Mouse (Mus musculus): ENCODE data around the gene Sptlc2. TPM values are rescaled to one million over a fixed set of nuclear protein-coding genes. Genes with fewer than 3 reads are reported as not detected.

The Sptlc2 gene
- polyA plus RNA-seq (2014; fragmentation: Nextera tagmentation; extraction: Ambion mirVana) = 55.5 and 70.0 TPM in 2 replicates

DNA sequence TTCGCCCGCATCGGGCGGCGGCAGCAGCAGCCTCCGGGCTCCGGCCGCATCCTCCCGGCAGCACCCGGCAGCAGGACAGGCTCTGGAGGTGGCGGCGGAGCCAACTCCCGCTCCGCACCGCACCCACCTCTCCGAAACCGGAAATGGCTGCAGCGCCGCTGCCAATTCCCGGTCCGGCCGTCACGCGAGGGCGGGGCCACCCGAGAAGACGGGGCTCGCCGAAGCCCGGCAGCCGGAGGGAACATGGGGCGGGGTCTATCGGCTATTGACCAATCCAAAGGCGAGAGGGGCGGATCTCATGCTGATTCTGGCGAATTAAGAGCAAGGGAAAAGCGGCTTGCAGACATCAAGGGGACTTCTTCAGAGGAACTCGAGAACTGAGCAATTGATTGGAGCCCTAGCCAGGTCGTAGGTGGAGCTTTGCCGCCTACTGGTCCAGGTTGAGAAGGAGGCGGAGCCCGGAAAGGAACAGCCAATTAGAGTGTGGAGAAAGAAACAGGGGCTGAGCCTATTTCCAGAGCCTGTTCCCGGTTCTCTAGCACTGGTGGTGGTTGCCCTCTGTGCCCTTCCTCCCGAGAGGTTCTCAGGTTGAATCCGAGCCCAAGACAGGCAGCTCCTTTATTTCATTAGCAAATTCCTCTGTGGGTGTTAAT is at the start of gene Sptlc2:
Gene Sptlc2 (minus strand): TSS at position 234 of the 653 bp plus-strand sequence.
- Histone ChIP-seq H3K36me3 (ENCODE audit: control insufficient read depth, insufficient read depth, low read length) (no peaks in the 10 kb centered on the region), H3K4me3 (ENCODE audit: low read depth, low read length) (peak within 1 kb of the TSS; percentile 97), H3K4me2 (ENCODE audit: low read depth) (peak within 1 kb of the TSS; percentile 99), H3K4me1 (ENCODE audit: control insufficient read depth, insufficient read depth, low read length) (peaks cover 7% of the 10 kb centered on the region), H3K9ac (ENCODE audit: low read length) (peak within 1 kb of the TSS; percentile 81), H3K27me3 (ENCODE audit: control insufficient read depth, insufficient read depth, low read length) (no peaks in the 10 kb centered on the region), H3K27ac (ENCODE audit: low read depth, low read length) (0 out of 2 replicates have a peak within 1 kb of the TSS, but pooled peaks have one; percentile 36), H3K9me3 (ENCODE audit: control insufficient read depth, low read length) (no peaks in the 10 kb centered on the region)
- WGBS = under 1% methylated on average over 39 of the region's 45 CpGs
- DNase-seq (ENCODE audit: low spot score) (peak; percentile 99), ATAC-seq (ENCODE audit: insufficient read depth, low FRiP score, low TSS enrichment) (peak; percentile 99)

GRCm38 (mm10) chr12:87428885-87429284 is 40.7 kb upstream of the Sptlc2 start:
- Histone ChIP-seq H3K4me1 (ENCODE audit: control insufficient read depth, insufficient read depth, low read length) (no peaks in the 10 kb centered on the region), H3K9me3 (ENCODE audit: control insufficient read depth, low read length) (no peaks in the 10 kb centered on the region), H3K4me3 (ENCODE audit: low read depth, low read length) (no peak overlapping the region), H3K4me2 (ENCODE audit: low read depth) (no peak overlapping the region), H3K27me3 (ENCODE audit: control insufficient read depth, insufficient read depth, low read length) (no peaks in the 10 kb centered on the region), H3K9ac (ENCODE audit: low read length) (no peak overlapping the region), H3K27ac (ENCODE audit: low read depth, low read length) (no peak overlapping the region), H3K36me3 (ENCODE audit: control insufficient read depth, insufficient read depth, low read length) (peaks cover 27% of the 10 kb centered on the region)
- ATAC-seq (ENCODE audit: insufficient read depth, low FRiP score, low TSS enrichment) (no peak), DNase-seq (ENCODE audit: low spot score) (no peak)
- 89% methylated on average over 8 of the region's 8 CpGs for WGBS

GRCm38 (mm10) chr12:87428295-87428694 is 40.1 kb upstream of the Sptlc2 start:
- H3K27me3 ChIP-seq (ENCODE audit: control insufficient read depth, insufficient read depth, low read length) = no peaks in the 10 kb centered on the region
- no peak overlapping the region for H3K4me3 ChIP-seq (ENCODE audit: low read depth, low read length)
- ATAC-seq (ENCODE audit: insufficient read depth, low FRiP score, low TSS enrichment) (no peak), DNase-seq (ENCODE audit: low spot score) (no peak)
- H3K36me3 ChIP-seq (ENCODE audit: control insufficient read depth, insufficient read depth, low read length) = peaks cover 24% of the 10 kb centered on the region
- no peaks in the 10 kb centered on the region for H3K9me3 ChIP-seq (ENCODE audit: control insufficient read depth, low read length)
- H3K4me1 ChIP-seq (ENCODE audit: control insufficient read depth, insufficient read depth, low read length) = no peaks in the 10 kb centered on the region
- WGBS = 90% methylated on average over 2 of the region's 2 CpGs
- no peak overlapping the region for H3K9ac ChIP-seq (ENCODE audit: low read length)
- no peak overlapping the region for H3K27ac ChIP-seq (ENCODE audit: low read depth, low read length)
- H3K4me2 ChIP-seq (ENCODE audit: low read depth) = no peak overlapping the region

DNA sequence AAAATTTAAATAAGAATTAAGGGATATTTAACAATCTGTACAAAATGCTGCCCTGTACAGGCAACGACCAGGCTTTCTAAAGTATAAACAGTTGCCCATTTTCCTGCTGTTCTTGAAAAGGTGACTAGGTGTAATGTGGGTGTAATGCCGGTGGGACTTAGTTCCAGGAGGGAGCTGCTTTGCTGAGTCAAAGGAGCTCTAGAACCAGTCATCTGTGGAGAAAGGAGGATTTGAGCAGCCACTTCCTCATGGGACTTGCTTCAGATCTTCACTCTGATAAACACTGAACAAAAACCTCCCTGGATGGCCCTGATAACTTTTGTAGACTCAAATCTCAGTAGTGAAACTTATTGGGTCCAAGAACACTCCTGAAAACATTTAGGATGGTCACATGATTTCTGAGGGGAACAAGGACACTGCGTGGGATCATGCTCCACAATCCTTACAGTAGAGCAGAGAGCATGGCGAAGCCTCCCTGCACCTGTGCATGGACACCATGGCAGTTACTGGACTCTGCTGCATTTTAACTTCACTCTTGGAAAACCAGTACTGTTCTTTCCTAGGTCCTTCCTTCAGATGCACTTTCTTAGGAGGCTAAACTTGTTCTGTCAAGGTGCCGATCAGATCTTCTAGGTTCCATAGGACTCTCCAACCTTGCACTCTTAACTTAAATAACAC is 38.3 kb upstream of the Sptlc2 start:
- H3K4me2 ChIP-seq (ENCODE audit: low read depth) = no peak overlapping the region
- ATAC-seq (ENCODE audit: insufficient read depth, low FRiP score, low TSS enrichment) (no peak), DNase-seq (ENCODE audit: low spot score) (no peak)
- H3K27me3 ChIP-seq (ENCODE audit: control insufficient read depth, insufficient read depth, low read length) = no peaks in the 10 kb centered on the region
- no peak overlapping the region for H3K27ac ChIP-seq (ENCODE audit: low read depth, low read length)
- no peak overlapping the region for H3K9ac ChIP-seq (ENCODE audit: low read length)
- H3K9me3 ChIP-seq (ENCODE audit: control insufficient read depth, low read length) = no peaks in the 10 kb centered on the region
- no peaks in the 10 kb centered on the region for H3K4me1 ChIP-seq (ENCODE audit: control insufficient read depth, insufficient read depth, low read length)
- 95% methylated on average over 5 of the region's 5 CpGs for WGBS
- no peak overlapping the region for H3K4me3 ChIP-seq (ENCODE audit: low read depth, low read length)
- H3K36me3 ChIP-seq (ENCODE audit: control insufficient read depth, insufficient read depth, low read length) = peaks cover 15% of the 10 kb centered on the region

DNA sequence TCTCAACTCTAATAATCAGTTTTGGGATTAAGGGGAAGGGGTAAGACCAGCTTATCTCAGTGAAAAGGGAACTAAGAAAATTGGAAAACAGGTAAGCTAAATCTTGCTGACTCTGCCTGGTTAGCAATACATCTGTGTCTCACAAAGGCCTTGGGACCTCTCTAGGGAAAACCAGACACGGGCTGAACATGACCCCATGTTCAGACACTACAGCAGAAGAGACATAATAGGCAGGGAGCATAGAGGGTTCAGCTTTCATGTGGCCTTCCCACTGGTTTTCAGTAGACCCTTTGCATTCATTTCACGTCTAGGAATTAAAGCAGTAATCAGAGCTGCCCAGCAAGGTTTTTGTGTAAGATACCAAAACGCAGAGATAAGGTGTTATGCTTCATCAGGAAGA is 36.4 kb upstream of the Sptlc2 start:
- no peak overlapping the region for H3K9ac ChIP-seq (ENCODE audit: low read length)
- no peak; the same call in 1 of the 2 replicates for ATAC-seq (ENCODE audit: insufficient read depth, low FRiP score, low TSS enrichment)
- no peaks in the 10 kb centered on the region for H3K27me3 ChIP-seq (ENCODE audit: control insufficient read depth, insufficient read depth, low read length)
- H3K4me1 ChIP-seq (ENCODE audit: control insufficient read depth, insufficient read depth, low read length) = peaks cover 3% of the 10 kb centered on the region; the same call in 1 of the 2 replicates
- H3K4me3 ChIP-seq (ENCODE audit: low read depth, low read length) = no peak overlapping the region
- no peak overlapping the region for H3K4me2 ChIP-seq (ENCODE audit: low read depth)
- H3K9me3 ChIP-seq (ENCODE audit: control insufficient read depth, low read length) = no peaks in the 10 kb centered on the region
- H3K36me3 ChIP-seq (ENCODE audit: control insufficient read depth, insufficient read depth, low read length) = peaks cover 4% of the 10 kb centered on the region
- no peak for DNase-seq (ENCODE audit: low spot score)
- H3K27ac ChIP-seq (ENCODE audit: low read depth, low read length) = no peak overlapping the region
- WGBS = 31% methylated on average over 3 of the region's 3 CpGs

- Histone ChIP-seq H3K4me3 (ENCODE audit: low read depth, low read length) (no peak overlapping the region), H3K27me3 (ENCODE audit: control insufficient read depth, insufficient read depth, low read length) (no peaks in the 10 kb centered on the region), H3K9me3 (ENCODE audit: control insufficient read depth, low read length) (no peaks in the 10 kb centered on the region), H3K9ac (ENCODE audit: low read length) (no peak overlapping the region), H3K4me2 (ENCODE audit: low read depth) (no peak overlapping the region), H3K27ac (ENCODE audit: low read depth, low read length) (no peak overlapping the region), H3K4me1 (ENCODE audit: control insufficient read depth, insufficient read depth, low read length) (peaks cover 8% of the 10 kb centered on the region; the same call in 1 of the 2 replicates), H3K36me3 (ENCODE audit: control insufficient read depth, insufficient read depth, low read length) (peaks cover 2% of the 10 kb centered on the region; the same call in 1 of the 2 replicates)
- DNase-seq (ENCODE audit: low spot score) (no peak), ATAC-seq (ENCODE audit: insufficient read depth, low FRiP score, low TSS enrichment) (no peak)
- WGBS = 60% methylated on average over 1 of the region's 1 CpGs
Observed at GRCm38 (mm10) chr12:87423700-87424099, 35.5 kb upstream of the Sptlc2 start.

DNA sequence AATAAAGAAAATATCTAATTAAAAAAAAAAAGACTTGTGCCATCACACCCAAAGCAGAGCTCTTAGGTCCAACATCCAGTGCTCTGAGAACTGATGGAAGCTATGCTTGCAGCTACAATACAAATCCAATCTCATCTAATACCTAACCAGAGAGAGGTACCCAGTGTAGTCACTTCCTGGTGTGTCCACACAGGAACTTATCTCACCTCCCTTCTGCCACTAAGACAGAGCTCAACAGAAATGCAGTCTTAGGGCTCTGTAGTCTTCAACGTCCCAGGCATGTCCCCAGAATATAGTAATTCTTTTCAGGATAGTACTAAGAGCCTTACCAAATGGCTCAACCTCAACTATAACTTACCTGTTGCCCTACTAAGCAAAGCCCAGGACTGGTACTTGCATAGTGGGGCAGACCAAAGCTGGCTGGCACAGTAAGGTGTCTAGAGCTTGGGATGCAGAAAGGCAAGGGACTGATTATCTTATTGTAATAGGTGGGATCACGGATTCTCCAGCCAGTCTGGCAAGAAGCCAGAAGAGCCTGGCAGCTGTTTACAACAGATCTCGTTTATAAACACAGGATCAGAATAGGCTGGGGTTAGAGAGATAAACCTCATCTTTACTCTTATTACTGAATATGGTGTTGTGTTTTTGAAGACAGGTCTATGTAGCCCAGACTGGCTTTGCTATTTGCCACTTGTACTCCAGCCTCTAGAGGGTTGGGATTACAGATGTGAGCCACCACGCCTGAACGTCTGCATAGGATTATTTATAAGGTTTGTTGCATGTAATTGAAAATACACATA is 33.8 kb upstream of the Sptlc2 start:
- Histone ChIP-seq H3K36me3 (ENCODE audit: control insufficient read depth, insufficient read depth, low read length) (no peaks in the 10 kb centered on the region), H3K4me3 (ENCODE audit: low read depth, low read length) (no peak overlapping the region), H3K4me1 (ENCODE audit: control insufficient read depth, insufficient read depth, low read length) (peaks cover 8% of the 10 kb centered on the region; the same call in 1 of the 2 replicates), H3K9ac (ENCODE audit: low read length) (no peak overlapping the region), H3K9me3 (ENCODE audit: control insufficient read depth, low read length) (no peaks in the 10 kb centered on the region), H3K27ac (ENCODE audit: low read depth, low read length) (no peak overlapping the region), H3K4me2 (ENCODE audit: low read depth) (no peak overlapping the region), H3K27me3 (ENCODE audit: control insufficient read depth, insufficient read depth, low read length) (no peaks in the 10 kb centered on the region)
- ATAC-seq (ENCODE audit: insufficient read depth, low FRiP score, low TSS enrichment) (no peak), DNase-seq (ENCODE audit: low spot score) (no peak)
- WGBS = 86% methylated on average over 5 of the region's 5 CpGs

DNA sequence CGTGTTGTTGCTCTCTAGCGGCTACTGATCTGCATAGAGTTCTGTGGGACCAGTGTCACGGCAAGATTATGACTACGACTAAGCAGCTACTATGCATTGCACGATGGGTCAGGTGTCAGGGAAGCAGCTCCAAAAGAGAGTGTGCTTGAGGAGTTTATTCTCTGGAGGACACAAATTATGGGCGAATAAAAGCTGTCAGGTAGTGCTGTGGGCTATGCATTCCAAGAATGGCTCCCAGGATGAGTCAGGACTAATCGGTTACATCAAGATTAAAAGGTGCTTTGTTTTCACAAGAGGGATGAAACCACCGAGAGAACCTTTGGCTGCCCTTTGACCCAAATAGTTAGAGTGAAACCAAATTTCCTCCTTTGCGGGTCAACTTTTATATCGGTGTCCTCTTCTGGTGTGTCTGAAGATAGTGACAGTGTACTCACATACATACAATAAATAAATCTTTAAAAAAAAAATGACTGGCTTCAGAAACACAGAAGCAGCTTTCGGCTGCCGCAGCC is 31.9 kb upstream of the Sptlc2 start:
- Histone ChIP-seq H3K4me2 (ENCODE audit: low read depth) (no peak overlapping the region), H3K4me3 (ENCODE audit: low read depth, low read length) (no peak overlapping the region), H3K9ac (ENCODE audit: low read length) (no peak overlapping the region), H3K4me1 (ENCODE audit: control insufficient read depth, insufficient read depth, low read length) (peaks cover 8% of the 10 kb centered on the region; the same call in 1 of the 2 replicates), H3K27me3 (ENCODE audit: control insufficient read depth, insufficient read depth, low read length) (no peaks in the 10 kb centered on the region), H3K27ac (ENCODE audit: low read depth, low read length) (peak overlapping the region; percentile 62; the same call in 1 of the 2 replicates), H3K36me3 (ENCODE audit: control insufficient read depth, insufficient read depth, low read length) (no peaks in the 10 kb centered on the region), H3K9me3 (ENCODE audit: control insufficient read depth, low read length) (no peaks in the 10 kb centered on the region)
- DNase-seq (ENCODE audit: low spot score) (no peak), ATAC-seq (ENCODE audit: insufficient read depth, low FRiP score, low TSS enrichment) (no peak)
- WGBS = 70% methylated on average over 12 of the region's 12 CpGs

Measured in neural tube, embryonic 11.5 days (tissue).